Mouse (Mus musculus): ENCODE results near the gene Exoc6b. TPM values are rescaled to one million over a fixed set of nuclear protein-coding genes. Genes with fewer than 3 reads are reported as not detected.
"Not testable (repeated sequence)": the region's sequence is repeated elsewhere in the genome, so short reads cannot be mapped to it uniquely, and the experiment has no call there.

Exoc6b gene
- polyA plus RNA-seq, 1 experiment from 2014 or later = 11.7 TPM

DNA sequence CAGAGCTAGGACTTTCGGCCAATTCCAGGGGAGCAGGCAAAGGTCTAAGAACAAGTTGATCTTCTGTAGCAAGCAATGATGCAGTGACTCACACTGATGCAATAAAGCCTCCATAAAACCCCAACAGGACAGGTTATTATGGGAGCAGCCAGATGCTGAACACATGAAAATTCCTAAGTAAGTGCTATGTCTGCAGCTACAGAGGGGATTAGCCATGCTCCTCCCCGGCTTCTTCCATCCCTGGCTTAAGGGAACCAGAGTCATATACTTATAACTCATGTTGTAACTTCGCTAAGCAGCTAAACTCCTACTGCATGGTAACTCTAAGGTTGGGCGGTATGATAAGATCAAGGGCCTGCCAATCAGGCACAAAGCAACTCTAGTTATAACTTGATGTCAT is 18.1 kb upstream of the Exoc6b start:
- ATAC-seq (ENCODE audit: low FRiP score, low TSS enrichment) = peak; percentile 59; the same call in 1 of the 2 replicates
- no peak for DNase-seq (ENCODE audit: low spot score)
- 57% methylated on average over 4 of the region's 4 CpGs for WGBS

GRCm38 (mm10) chr6:85086645-85087044 is 17.3 kb upstream of the Exoc6b start:
- H3K4me1 ChIP-seq (replicated peaks; ENCODE audit: control insufficient read depth, insufficient read depth) = no peaks in the 10 kb centered on the region
- no peaks in the 10 kb centered on the region for H3K9me3 ChIP-seq (ENCODE audit: control insufficient read depth, low read length)
- no peak overlapping the region for H3K4me2 ChIP-seq (replicated peaks; ENCODE audit: low read depth)
- no peak overlapping the region for H3K9ac ChIP-seq (ENCODE audit: low read length)
- no peak for TF ChIP-seq CTCF (IDR thresholded peaks at IDR 0.05; ENCODE audit: low read depth)
- H3K4me3 ChIP-seq (ENCODE audit: low read depth, low read length) = no peak overlapping the region
- H3K27ac ChIP-seq (replicated peaks) = 0 out of 2 replicates have a peak overlapping the region, but pooled peaks have one; percentile 35
- WGBS = 63% methylated on average over 3 of the region's 3 CpGs
- no peaks in the 10 kb centered on the region for H3K36me3 ChIP-seq (ENCODE audit: control insufficient read depth, insufficient read depth, low read length)
- H3K27me3 ChIP-seq (ENCODE audit: control insufficient read depth, insufficient read depth, low read length) = no peaks in the 10 kb centered on the region
- DNase-seq (ENCODE audit: low spot score) (no peak), ATAC-seq (ENCODE audit: low FRiP score, low TSS enrichment) (no peak)

More for the DNA sequence above, 18.1 kb upstream of the Exoc6b start:
- Histone ChIP-seq H3K4me2 (replicated peaks; ENCODE audit: low read depth) (no peak overlapping the region), H3K27me3 (ENCODE audit: control insufficient read depth, insufficient read depth, low read length) (no peaks in the 10 kb centered on the region), H3K4me1 (replicated peaks; ENCODE audit: control insufficient read depth, insufficient read depth) (no peaks in the 10 kb centered on the region), H3K27ac (replicated peaks) (0 out of 2 replicates have a peak overlapping the region, but pooled peaks have one; percentile 35), H3K36me3 (ENCODE audit: control insufficient read depth, insufficient read depth, low read length) (no peaks in the 10 kb centered on the region), H3K4me3 (ENCODE audit: low read depth, low read length) (no peak overlapping the region), H3K9me3 (ENCODE audit: control insufficient read depth, low read length) (no peaks in the 10 kb centered on the region), H3K9ac (ENCODE audit: low read length) (no peak overlapping the region)
- no peak for TF ChIP-seq CTCF (IDR thresholded peaks at IDR 0.05; ENCODE audit: low read depth)
- TF ChIP-seq EP300 (optimal IDR thresholded peaks at IDR 0.05) = no peak

GRCm38 (mm10) chr6:85076179-85076720 is 6.9 kb upstream of the Exoc6b start:
- WGBS = 88% methylated on average over 29 of the region's 29 CpGs

DNA sequence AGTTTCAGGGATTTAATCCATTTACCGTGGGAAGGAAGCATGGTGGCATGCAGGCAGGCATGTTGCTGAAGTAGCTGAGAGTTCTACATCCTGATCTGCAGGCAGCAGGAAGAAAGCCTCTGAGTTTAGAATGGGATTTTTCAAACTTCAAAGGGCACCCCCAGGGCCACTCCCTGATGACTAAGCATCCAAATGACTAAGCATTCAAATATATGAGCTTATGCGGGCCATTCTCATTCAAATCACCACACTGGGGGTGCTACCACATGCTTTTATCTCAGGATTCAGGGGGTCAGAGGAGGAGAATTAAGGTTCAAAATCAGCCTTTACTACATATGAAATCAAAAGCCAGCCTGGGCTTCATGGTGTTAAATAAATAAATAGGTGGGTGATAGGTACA is 5.7 kb upstream of the Exoc6b start:
- Histone ChIP-seq H3K27me3 (ENCODE audit: control insufficient read depth, insufficient read depth, low read length) (no peaks in the 10 kb centered on the region), H3K9me3 (ENCODE audit: control insufficient read depth, low read length) (no peaks in the 10 kb centered on the region), H3K4me3 (ENCODE audit: low read depth, low read length) (no peak overlapping the region), H3K9ac (ENCODE audit: low read length) (no peak overlapping the region), H3K27ac (replicated peaks) (peak overlapping the region; percentile 36; the same call in 1 of the 2 replicates), H3K4me1 (replicated peaks; ENCODE audit: control insufficient read depth, insufficient read depth) (no peaks in the 10 kb centered on the region), H3K4me2 (replicated peaks; ENCODE audit: low read depth) (no peak overlapping the region), H3K36me3 (ENCODE audit: control insufficient read depth, insufficient read depth, low read length) (no peaks in the 10 kb centered on the region)
- 14% methylated on average over 2 of the region's 2 CpGs for WGBS
- ATAC-seq (ENCODE audit: low FRiP score, low TSS enrichment) (peak; percentile 64; the same call in 1 of the 2 replicates), DNase-seq (ENCODE audit: low spot score) (peak; percentile 17)
- TF ChIP-seq CTCF (IDR thresholded peaks at IDR 0.05; ENCODE audit: low read depth) = no peak
- no peak for TF ChIP-seq EP300 (optimal IDR thresholded peaks at IDR 0.05)

More at GRCm38 (mm10) chr6:85076179-85076720, 6.9 kb upstream of the Exoc6b start:
- not testable (repeated sequence) for ATAC-seq (ENCODE audit: low FRiP score, low TSS enrichment); H3K4me3 ChIP-seq (ENCODE audit: low read depth, low read length); H3K27me3 ChIP-seq (ENCODE audit: control insufficient read depth, insufficient read depth, low read length); H3K36me3 ChIP-seq (ENCODE audit: control insufficient read depth, insufficient read depth, low read length); H3K27ac ChIP-seq (replicated peaks); H3K9ac ChIP-seq (ENCODE audit: low read length); H3K4me2 ChIP-seq (replicated peaks; ENCODE audit: low read depth); H3K4me1 ChIP-seq (replicated peaks; ENCODE audit: control insufficient read depth, insufficient read depth); H3K9me3 ChIP-seq (ENCODE audit: control insufficient read depth, low read length)
- DNase-seq (ENCODE audit: low spot score) = peak; percentile 9

DNA sequence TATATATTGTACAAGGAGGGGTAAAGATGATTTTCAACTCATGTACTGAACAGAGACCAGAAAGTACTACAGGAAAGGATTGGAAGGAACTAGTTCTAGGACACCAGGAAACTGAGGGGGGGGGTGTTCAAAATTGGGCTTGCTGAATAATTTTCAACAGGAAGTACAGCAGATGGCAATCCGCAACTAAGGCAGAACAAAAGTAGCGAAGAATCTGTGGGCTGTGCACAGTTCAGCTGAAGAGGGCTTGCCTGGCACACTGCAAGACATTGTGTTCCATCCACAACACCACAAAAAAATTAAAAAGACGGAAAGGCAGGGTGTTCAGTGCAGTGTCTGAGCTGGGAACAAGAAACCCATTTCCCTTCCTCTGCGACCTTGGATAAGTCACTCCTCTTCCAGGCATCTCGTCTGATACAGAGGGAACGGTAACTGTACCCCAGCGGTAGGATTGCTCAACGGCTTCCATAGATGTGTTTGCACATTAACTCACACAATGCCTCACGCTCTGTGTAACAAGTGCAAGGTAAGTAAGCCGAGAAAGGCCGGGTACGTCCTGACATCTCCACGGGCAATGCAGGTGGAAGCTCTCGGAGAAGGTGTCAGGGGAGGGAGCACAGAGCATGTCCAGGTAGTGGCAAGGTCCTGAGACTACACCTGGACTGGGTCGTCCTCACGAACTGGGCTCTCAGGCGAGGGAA is 841 bp downstream of the Exoc6b start:
- Histone ChIP-seq H3K27ac (replicated peaks) (peak overlapping the region; percentile 93), H3K9me3 (ENCODE audit: control insufficient read depth, low read length) (no peaks in the 10 kb centered on the region), H3K4me3 (ENCODE audit: low read depth, low read length) (peak overlapping the region; percentile 94), H3K27me3 (ENCODE audit: control insufficient read depth, insufficient read depth, low read length) (no peaks in the 10 kb centered on the region), H3K36me3 (ENCODE audit: control insufficient read depth, insufficient read depth, low read length) (no peaks in the 10 kb centered on the region), H3K4me2 (replicated peaks; ENCODE audit: low read depth) (peak overlapping the region; percentile 86), H3K9ac (ENCODE audit: low read length) (peak overlapping the region; percentile 83), H3K4me1 (replicated peaks; ENCODE audit: control insufficient read depth, insufficient read depth) (no peaks in the 10 kb centered on the region; the same call in 1 of the 2 replicates)
- TF ChIP-seq CTCF (IDR thresholded peaks at IDR 0.05; ENCODE audit: low read depth) (peak; percentile 39), EP300 (optimal IDR thresholded peaks at IDR 0.05) (no peak)
- no peak for DNase-seq (ENCODE audit: low spot score)
- 3% methylated on average over 17 of the region's 17 CpGs for WGBS
- ATAC-seq (ENCODE audit: low FRiP score, low TSS enrichment) = peak; percentile 50

DNA sequence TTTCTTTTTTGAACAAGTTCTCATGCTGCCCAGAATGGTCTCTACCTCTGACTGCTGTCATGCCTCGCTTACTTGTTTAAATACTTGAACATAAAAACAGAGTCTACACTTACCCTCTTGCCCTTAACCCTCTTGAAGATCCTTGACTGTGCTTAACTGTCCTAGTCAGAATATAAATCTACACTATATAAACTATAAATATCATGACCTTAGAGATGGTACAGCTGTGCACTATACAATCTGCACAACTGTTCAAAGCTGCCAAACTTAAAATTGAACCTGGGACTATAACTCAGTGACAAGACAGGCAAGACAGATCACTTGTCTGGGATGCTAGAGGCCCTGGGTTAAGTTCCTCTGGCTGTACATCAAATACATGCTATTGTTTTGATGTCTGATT is 11.7 kb downstream of the Exoc6b start:
- H3K4me2 ChIP-seq (replicated peaks; ENCODE audit: low read depth) = no peak overlapping the region
- H3K27ac ChIP-seq (replicated peaks) = no peak overlapping the region
- no peaks in the 10 kb centered on the region for H3K27me3 ChIP-seq (ENCODE audit: control insufficient read depth, insufficient read depth, low read length)
- ATAC-seq (ENCODE audit: low FRiP score, low TSS enrichment) (no peak), DNase-seq (ENCODE audit: low spot score) (no peak)
- no peak for TF ChIP-seq CTCF (IDR thresholded peaks at IDR 0.05; ENCODE audit: low read depth)
- no peak for TF ChIP-seq EP300 (optimal IDR thresholded peaks at IDR 0.05)
- WGBS = 58% methylated on average over 1 of the region's 1 CpGs
- H3K9me3 ChIP-seq (ENCODE audit: control insufficient read depth, low read length) = no peaks in the 10 kb centered on the region
- H3K9ac ChIP-seq (ENCODE audit: low read length) = no peak overlapping the region
- no peak overlapping the region for H3K4me3 ChIP-seq (ENCODE audit: low read depth, low read length)
- H3K4me1 ChIP-seq (replicated peaks; ENCODE audit: control insufficient read depth, insufficient read depth) = no peaks in the 10 kb centered on the region
- no peaks in the 10 kb centered on the region for H3K36me3 ChIP-seq (ENCODE audit: control insufficient read depth, insufficient read depth, low read length)

Data from stomach, postnatal 0 days (tissue).